Comparison of ENCODE assay signal across 8 mouse cellular contexts in genomic region chr3:52196047-52196935, GRCm38 (mm10).
DNase-seq lines count a peak whose midpoint lies in the region; ATAC-seq and TF ChIP-seq lines count a peak whose summit lies in the region.

No protein-coding gene starts in this region.

- intact Hi-C loops in left cerebral cortex, adult 2 months (cut with DNase I), result loop anchor here (1.0 to 10.0 kb wide), 7 partner anchors 93 to 634 kb away; partner anchors contain the start of gene Setd7

- CTCF ChIA-PET in Patski (lab: Charles Lee), result interaction anchor here (0.9 to 2.3 kb wide), 18 partner anchors 9 to 501 kb away, joined by 3 to 6 read pairs (median 3); no protein-coding TSS in a partner anchor

- POLR2A ChIA-PET in Patski (lab: Charles Lee), result interaction anchor here (1.0 to 1.1 kb wide), 2 partner anchors 10 to 93 kb away, joined by 3 to 4 read pairs; no protein-coding TSS in a partner anchor

- TF ChIP-seq CTCF in Patski (IDR thresholded peaks at IDR 0.05), result peak; percentile 98
- peak; percentile 96 for TF ChIP-seq CTCF in left cerebral cortex, adult 2 months (IDR thresholded peaks at IDR 0.05)

- WGBS in hindbrain, embryonic 14.5 days, result 2% methylated on average over 31 of the region's 39 CpGs
- 9% methylated on average over 31 of the region's 39 CpGs for WGBS in macrophage (ENCODE audit: missing documents)

- peak overlapping the region; percentile 95 for H3K27ac ChIP-seq in hindbrain, embryonic 14.5 days
- peak overlapping the region; percentile 75; the same call in 1 of the 2 replicates for H3K27ac ChIP-seq in left cerebral cortex, adult 2 months
- H3K27ac ChIP-seq in macrophage, result no peak overlapping the region

- H3K79me2 ChIP-seq in macrophage (ENCODE audit: inconsistent target), result no peaks in the 10 kb centered on the region

- peak overlapping the region; percentile 32 for H3K4me3 ChIP-seq in hindbrain, embryonic 14.5 days (replicated peaks; ENCODE audit: low read length)
- H3K4me3 ChIP-seq in left cerebral cortex, adult 2 months, result peak overlapping the region; percentile 52
- peak overlapping the region; percentile 16; the same call in 1 of the 2 replicates for H3K4me3 ChIP-seq in macrophage (ENCODE audit: inconsistent target)

- in situ Hi-C loops in Patski (cut with MboI; ENCODE audit: low pct_unique_long_range_greater_than_20kb), result no loop called here

- no peaks in the 10 kb centered on the region for H3K36me3 ChIP-seq in hindbrain, embryonic 14.5 days (replicated peaks; ENCODE audit: control insufficient read depth, insufficient read depth)
- no peaks in the 10 kb centered on the region for H3K36me3 ChIP-seq in macrophage (ENCODE audit: inconsistent target)

- no peaks in the 10 kb centered on the region for H3K9me3 ChIP-seq in hindbrain, embryonic 14.5 days (ENCODE audit: control insufficient read depth, low read length)

- H3K4me1 ChIP-seq in hindbrain, embryonic 14.5 days (replicated peaks; ENCODE audit: control insufficient read depth, insufficient read depth, low read length), result peaks cover 11% of the 10 kb centered on the region; the same call in 1 of the 2 replicates

- no peak for DNase-seq in Patski (ENCODE audit: low read depth, low spot score)
- DNase-seq in cerebellum, adult 9-10 months, result peak; percentile 84
- DNase-seq in frontal cortex, postnatal 14 days (ENCODE audit: low spot score in 2 of 2), result peak; percentile 40 to 66
- peak; percentile 94 for DNase-seq in hindbrain, embryonic 14.5 days (ENCODE audit: low spot score)
- peak; percentile 79 for DNase-seq in left cerebral cortex, adult 2 months (ENCODE audit: extremely low spot score in 1 of 2, low spot score in 2 of 2)
- DNase-seq in retina, postnatal 1 day, result peak; percentile 95
- peak; percentile 53 to 55 for DNase-seq in urinary bladder, adult 18-20 months (ENCODE audit: low spot score in 2 of 2)

- peak; percentile 68 for ATAC-seq in Patski
- ATAC-seq in hindbrain, embryonic 14.5 days (ENCODE audit: low FRiP score), result peak; percentile 83

- H3K9ac ChIP-seq in hindbrain, embryonic 14.5 days, result peak overlapping the region; percentile 70

- no peaks in the 10 kb centered on the region for H3K27me3 ChIP-seq in Patski
- H3K27me3 ChIP-seq in hindbrain, embryonic 14.5 days (ENCODE audit: control insufficient read depth, insufficient read depth, low read length), result no peaks in the 10 kb centered on the region

- H3K4me2 ChIP-seq in hindbrain, embryonic 14.5 days (replicated peaks), result peak overlapping the region; percentile 62
